Mouse (Mus musculus) heart, embryonic 13.5 days (tissue): ENCODE data around the gene Nicn1. TPM values are rescaled to one million over a fixed set of nuclear protein-coding genes. Genes with fewer than 3 reads are reported as not detected.
"Not testable (repeated sequence)": the region's sequence is repeated elsewhere in the genome, so short reads cannot be mapped to it uniquely, and the experiment has no call there.

ENCODE experiments used
- ATAC-seq: fragments of 200-750 bp; cut with Nextera tagmentation; 2 replicates; pipeline ENCODE4 v1.8.0; 2017; ENCODE audit warnings: moderate TSS enrichment; ENCODE audit not compliant: insufficient number of reproducible peaks, low FRiP score, low TSS enrichment; ENCODE audit errors: extremely low read depth
- H3K27ac ChIP-seq: fragments of 300-500 bp; sonication (generic); replicated peaks from 2 replicates; pipeline ENCODE4 v1.5.1; 2015; ENCODE audit warnings: moderate library complexity, mild to moderate bottlenecking, inconsistent platforms
- H3K27me3 ChIP-seq: fragments of 300-500 bp; sonication (generic); replicated peaks from 2 replicates; pipeline ENCODE4 v1.6.1; 2015; ENCODE audit warnings: mild to moderate bottlenecking, inconsistent platforms
- H3K36me3 ChIP-seq: fragments of 300-500 bp; sonication (generic); 2 replicates; pipeline ENCODE4 v1.6.1; 2015; ENCODE audit warnings: mild to moderate bottlenecking, inconsistent platforms
- H3K4me1 ChIP-seq: fragments of 300-500 bp; sonication (generic); 2 replicates; pipeline ENCODE4 v1.6.1; 2015; ENCODE audit warnings: inconsistent platforms
- H3K4me2 ChIP-seq: fragments of 300-500 bp; sonication (generic); 2 replicates; pipeline ENCODE4 v1.6.1; 2015; ENCODE audit warnings: inconsistent platforms, mild to moderate bottlenecking, moderate library complexity
- H3K4me3 ChIP-seq: fragments of 300-500 bp; sonication (generic); 2 replicates; pipeline ENCODE4 v1.5.1; 2015; ENCODE audit warnings: moderate library complexity, mild to moderate bottlenecking, inconsistent platforms
- H3K9ac ChIP-seq: fragments of 300-500 bp; sonication (generic); 2 replicates; pipeline ENCODE4 v1.6.1; 2015; ENCODE audit warnings: inconsistent platforms, mild to moderate bottlenecking, moderate library complexity
- H3K9me3 ChIP-seq: fragments of 300-500 bp; sonication (generic); 2 replicates; pipeline ENCODE4 v1.6.1; 2016; ENCODE audit warnings: inconsistent platforms
- WGBS: fragments of 180-500 bp; shearing (Covaris S2); methylation state at CpG from one replicate; pipeline ENCODE4 v1.1.7; 2015; ENCODE audit warnings: mixed read lengths; 5-methylcytosine and 5-hydroxymethylcytosine counted together
- polyA plus RNA-seq: library from polyadenylated mRNA; unstranded; fragments of >200 nt; fragmentation: Nextera tagmentation; extraction: Ambion mirVana; gene quantifications from 2 replicates; pipeline ENCODE4 v1.2.1, GENCODE M21; 2015

Nicn1 gene
- polyA plus RNA-seq, 1 experiment from 2014 or later, result 24.3 TPM

DNA sequence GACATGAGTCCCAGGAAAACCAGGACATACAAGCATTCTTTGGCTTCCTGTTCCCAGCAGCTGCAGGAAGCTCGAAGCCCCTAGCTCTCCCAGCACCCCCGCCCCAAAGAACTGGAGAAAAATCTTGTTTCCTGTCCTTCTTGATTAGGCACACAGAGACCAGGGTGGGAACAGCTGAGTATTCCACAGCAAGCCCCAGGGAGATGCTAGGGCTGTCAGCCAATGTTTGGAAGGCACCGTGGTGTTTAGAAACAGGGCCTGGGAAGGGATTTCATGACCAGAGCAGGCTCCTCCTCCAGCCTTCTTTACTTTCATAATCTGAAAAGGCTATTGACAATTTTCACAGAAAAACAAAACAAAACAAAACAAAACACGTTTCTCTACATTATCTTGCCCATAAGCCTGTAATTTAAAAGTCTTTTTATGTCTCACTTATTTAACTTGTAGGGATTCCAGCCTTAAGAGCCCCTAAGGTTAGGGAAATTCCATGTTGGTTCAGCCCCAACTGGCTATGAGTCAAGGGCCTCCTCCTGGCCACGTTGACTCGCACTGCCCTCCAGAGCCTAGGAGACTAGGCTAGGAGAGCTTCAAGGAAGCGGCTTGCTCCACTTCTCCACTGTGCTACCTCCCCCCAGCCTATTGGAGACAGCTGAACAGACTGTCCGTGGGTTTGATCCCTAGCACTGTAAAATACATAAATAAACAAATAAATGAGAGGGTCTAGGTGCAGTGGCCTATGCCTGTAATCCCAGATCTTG lies 10.0 kb upstream of the Nicn1 start:
- 0 out of 2 replicates have a peak overlapping the region, but pooled peaks have one; percentile 5 for H3K4me2 ChIP-seq
- H3K36me3 ChIP-seq, result no peaks in the 10 kb centered on the region
- no peak overlapping the region for H3K4me3 ChIP-seq
- H3K27me3 ChIP-seq, result no peaks in the 10 kb centered on the region
- WGBS, result 23% methylated on average over 8 of the region's 8 CpGs
- H3K9ac ChIP-seq, result 0 out of 2 replicates have a peak overlapping the region, but pooled peaks have one; percentile 0
- peaks cover 15% of the 10 kb centered on the region for H3K4me1 ChIP-seq
- peak overlapping the region; percentile 72 for H3K27ac ChIP-seq
- H3K9me3 ChIP-seq, result no peaks in the 10 kb centered on the region
- ATAC-seq, result no peak

DNA sequence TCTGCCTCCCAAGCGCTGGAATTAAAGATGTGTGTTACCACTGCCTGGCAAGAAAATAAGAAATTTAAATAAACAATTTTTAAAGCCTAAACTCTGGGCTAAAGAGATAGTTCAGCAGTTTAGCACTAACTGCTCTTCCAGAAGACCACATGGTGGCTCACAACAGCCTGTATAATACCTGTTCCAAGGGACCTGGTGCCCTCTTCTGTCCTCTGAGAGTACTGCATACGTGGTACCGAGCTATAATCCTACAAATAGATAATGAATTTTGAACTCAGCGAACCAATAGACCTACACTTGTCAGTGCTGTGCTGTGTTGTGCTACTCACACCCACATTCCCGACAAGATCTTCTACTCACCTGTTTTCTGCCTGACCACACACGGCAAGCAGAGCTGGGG lies 5.8 kb upstream of the Nicn1 start:
- H3K9me3 ChIP-seq, result no peaks in the 10 kb centered on the region
- H3K4me2 ChIP-seq, result no peak overlapping the region
- 7% methylated on average over 6 of the region's 6 CpGs for WGBS
- no peak for ATAC-seq
- H3K36me3 ChIP-seq, result no peaks in the 10 kb centered on the region
- peaks cover 11% of the 10 kb centered on the region for H3K4me1 ChIP-seq
- H3K9ac ChIP-seq, result no peak overlapping the region
- H3K27ac ChIP-seq, result no peak overlapping the region
- H3K27me3 ChIP-seq, result no peaks in the 10 kb centered on the region
- no peak overlapping the region for H3K4me3 ChIP-seq

DNA sequence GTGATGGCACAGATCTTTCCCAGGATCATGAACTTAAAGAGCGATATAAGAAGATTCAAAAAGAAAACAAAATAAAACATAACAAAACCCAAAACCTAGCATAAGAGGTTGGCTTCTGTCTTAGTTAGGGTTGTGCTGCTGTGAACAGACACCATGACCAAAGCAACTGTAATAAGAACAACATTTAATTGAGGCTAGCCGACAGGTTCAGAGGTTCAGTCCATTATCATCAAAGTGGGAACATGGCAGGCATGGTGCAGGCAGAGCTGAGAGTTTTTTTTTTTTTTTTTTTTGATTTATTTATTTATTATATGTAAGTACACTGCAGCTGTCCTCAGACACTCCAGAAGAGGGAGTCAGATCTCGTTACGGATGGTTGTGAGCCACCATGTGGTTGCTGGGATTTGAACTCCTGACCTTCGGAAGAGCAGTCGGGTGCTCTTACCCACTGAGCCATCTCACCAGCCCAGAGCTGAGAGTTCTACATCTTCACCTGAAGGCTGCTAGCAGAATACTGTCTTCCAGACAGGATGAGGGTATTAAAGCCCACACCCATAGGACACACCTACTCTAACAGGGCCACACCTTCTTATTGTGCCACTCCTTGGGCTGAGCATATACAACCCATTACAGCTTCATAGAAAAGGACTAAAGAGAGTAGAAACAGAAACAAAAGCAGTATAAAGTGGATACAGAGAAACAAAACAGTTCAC lies 2.5 kb upstream of the Nicn1 start:
- 76% methylated on average over 6 of the region's 6 CpGs for WGBS
- not testable (repeated sequence) for H3K4me3 ChIP-seq, H3K4me1 ChIP-seq, ATAC-seq, H3K9me3 ChIP-seq, H3K36me3 ChIP-seq, H3K27ac ChIP-seq, H3K4me2 ChIP-seq, H3K27me3 ChIP-seq, H3K9ac ChIP-seq

DNA sequence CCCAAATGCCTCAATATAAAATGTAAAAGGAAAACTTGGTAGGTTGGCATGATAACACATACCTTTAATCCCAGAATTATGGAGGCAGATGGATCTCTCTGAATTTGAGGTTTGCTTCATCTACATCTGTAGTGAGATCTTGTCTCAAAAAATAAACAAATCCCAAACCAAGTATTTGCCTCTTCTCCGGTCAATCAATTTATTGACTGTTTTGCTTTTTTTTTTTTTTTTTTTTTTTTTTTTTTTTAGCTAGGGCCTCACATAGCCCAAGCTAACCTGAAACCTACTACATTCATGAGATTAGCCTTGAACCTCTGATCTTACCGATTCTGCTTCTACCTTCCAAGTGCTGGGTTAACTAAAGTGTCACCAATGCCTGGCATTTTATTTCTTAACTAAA lies 882 bp upstream of the Nicn1 start:
- Histone ChIP-seq H3K9ac (peak overlapping the region; percentile 81; the same call in 1 of the 2 replicates), H3K36me3 (0 out of 2 replicates have a peak, but pooled peaks cover 8% of the 10 kb centered on the region), H3K4me3 (peak overlapping the region; percentile 63; the same call in 1 of the 2 replicates), H3K27ac (no peak overlapping the region), H3K4me1 (peaks cover 8% of the 10 kb centered on the region), H3K9me3 (no peaks in the 10 kb centered on the region), H3K27me3 (no peaks in the 10 kb centered on the region), H3K4me2 (peak overlapping the region; percentile 72)
- 59% methylated on average over 2 of the region's 2 CpGs for WGBS
- ATAC-seq, result no peak

DNA sequence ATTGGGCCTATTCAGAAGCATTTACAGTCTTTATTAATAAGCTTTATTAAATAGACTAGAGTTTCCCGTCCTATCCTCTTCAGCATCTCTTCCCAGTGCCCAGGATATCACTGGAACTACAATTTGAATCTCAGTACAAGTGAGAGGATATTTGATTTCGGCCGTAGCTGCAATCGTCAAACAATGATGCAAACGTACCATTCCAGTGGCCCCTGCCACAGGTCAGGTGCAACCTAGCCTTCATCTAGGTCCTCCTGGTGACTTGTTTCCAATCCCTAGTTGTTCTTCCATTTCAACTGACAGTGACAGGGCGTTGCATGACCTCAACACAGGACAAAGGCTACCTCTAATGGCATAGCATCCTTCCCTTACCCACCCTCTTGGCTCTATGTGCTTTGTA lies 544 bp downstream of the Nicn1 start:
- H3K4me1 ChIP-seq, result peaks cover 8% of the 10 kb centered on the region
- H3K9me3 ChIP-seq, result no peaks in the 10 kb centered on the region
- peaks cover 17% of the 10 kb centered on the region; the same call in 1 of the 2 replicates for H3K36me3 ChIP-seq
- no peaks in the 10 kb centered on the region for H3K27me3 ChIP-seq
- peak overlapping the region; percentile 46 for H3K27ac ChIP-seq
- ATAC-seq, result no peak
- 44% methylated on average over 6 of the region's 6 CpGs for WGBS
- peak overlapping the region; percentile 72 for H3K4me2 ChIP-seq
- H3K4me3 ChIP-seq, result peak overlapping the region; percentile 63
- peak overlapping the region; percentile 77 for H3K9ac ChIP-seq

DNA sequence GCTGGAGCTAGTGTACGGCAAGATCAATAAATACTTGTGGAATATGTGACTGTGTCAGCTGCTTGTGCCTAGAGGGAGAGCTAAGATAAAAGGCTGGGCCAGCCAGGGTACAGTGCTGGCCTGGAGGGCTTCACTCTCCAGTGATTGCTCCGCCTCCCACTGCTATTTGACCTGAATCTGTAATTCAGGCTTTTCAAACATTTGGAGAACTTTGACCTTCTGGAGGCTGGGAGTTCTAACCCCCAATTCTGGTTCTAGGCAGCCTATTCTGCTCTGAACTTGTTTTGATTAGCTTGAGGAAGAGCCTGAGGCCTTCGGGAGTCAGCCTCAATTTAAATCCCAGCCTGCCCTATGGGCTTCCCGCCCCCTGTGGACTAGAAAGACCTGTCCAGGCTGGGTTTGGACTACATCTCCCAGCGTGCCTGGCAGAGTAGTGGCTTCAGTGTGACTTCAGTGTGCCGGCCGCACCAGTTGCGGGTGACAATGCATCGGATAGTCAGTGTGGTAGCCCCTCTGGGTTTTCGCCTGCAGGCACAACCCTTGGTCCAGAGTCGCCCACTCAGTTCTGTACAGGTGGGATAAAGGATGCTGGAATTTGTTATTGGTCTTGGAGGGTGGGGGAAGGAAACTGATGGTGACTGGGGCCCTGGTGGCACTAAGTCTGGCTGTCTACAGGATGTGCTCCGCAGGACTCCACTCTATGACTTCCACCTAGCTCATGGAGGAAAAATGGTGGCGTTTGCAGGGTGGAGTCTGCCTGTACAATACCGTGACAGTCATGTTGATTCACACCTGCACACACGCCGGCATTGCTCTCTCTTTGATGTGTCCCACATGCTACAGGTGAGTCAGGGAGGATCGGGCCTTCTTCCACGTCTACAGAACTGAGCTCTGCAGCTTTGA lies 6.5 kb downstream of the Nicn1 start, which contains the start of gene Amt:
Amt (plus strand) TSS at position 401 of the 903 bp plus-strand sequence.
- Histone ChIP-seq H3K27ac (peak within 1 kb of the TSS; percentile 45), H3K4me3 (peak within 1 kb of the TSS; percentile 46), H3K4me1 (peaks cover 18% of the 10 kb centered on the region), H3K27me3 (no peaks in the 10 kb centered on the region), H3K36me3 (peaks cover 23% of the 10 kb centered on the region; the same call in 1 of the 2 replicates), H3K4me2 (peak within 1 kb of the TSS; percentile 63), H3K9me3 (no peaks in the 10 kb centered on the region), H3K9ac (peak within 1 kb of the TSS; percentile 68)
- 31% methylated on average over 18 of the region's 18 CpGs for WGBS
- ATAC-seq, result no peak

DNA sequence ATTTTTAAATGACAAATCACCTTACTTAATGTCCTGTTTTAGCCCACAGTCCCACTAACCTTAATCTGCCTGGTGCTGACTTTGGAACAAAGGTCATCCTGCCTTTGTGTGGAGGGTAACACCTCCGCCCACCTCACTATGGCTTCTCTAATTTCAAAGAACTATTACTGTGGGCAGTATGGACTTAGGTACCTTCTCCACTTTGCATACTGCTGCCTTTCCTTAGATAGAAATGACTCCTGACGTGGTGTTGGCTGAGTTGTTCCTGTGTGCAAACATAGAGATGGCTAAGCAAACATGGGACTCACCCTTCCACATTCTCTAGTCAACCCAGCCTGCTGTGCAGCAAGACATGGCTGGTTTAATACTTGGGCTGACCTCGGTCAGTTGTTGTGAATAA lies 11.6 kb downstream of the Nicn1 start:
- H3K36me3 ChIP-seq, result peaks cover 33% of the 10 kb centered on the region

DNA sequence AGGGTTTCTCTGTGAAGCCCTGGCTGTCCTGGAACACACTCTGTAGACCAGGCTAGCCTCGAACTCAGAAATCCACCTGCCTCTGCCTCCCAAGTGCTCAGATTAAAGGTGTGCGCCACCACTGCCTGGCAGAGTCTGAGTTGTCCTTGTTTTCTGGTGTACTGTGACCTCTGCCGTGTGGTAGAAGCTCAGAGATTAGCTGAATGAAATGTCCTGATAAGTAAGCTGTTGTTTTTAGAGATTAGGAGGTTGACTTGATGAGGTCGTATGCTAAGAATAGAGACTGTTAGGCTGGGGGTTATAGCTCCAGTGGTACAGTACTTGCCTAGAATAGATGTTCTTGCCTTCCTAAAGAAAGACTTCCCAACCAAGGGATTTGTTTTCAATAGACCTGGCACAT lies 14.5 kb downstream of the Nicn1 start:
- 38% methylated on average over 4 of the region's 4 CpGs for WGBS
- no peaks in the 10 kb centered on the region for H3K27me3 ChIP-seq
- H3K27ac ChIP-seq, result peak overlapping the region; percentile 100
- peak overlapping the region; percentile 77 for H3K4me3 ChIP-seq
- H3K4me1 ChIP-seq, result peaks cover 37% of the 10 kb centered on the region
- peaks cover 33% of the 10 kb centered on the region for H3K36me3 ChIP-seq
- no peak for ATAC-seq
- H3K9ac ChIP-seq, result peak overlapping the region; percentile 95
- H3K9me3 ChIP-seq, result no peaks in the 10 kb centered on the region
- peak overlapping the region; percentile 86 for H3K4me2 ChIP-seq

More for the DNA sequence above, 11.6 kb downstream of the Nicn1 start:
- peaks cover 23% of the 10 kb centered on the region for H3K4me1 ChIP-seq
- H3K4me2 ChIP-seq, result no peak overlapping the region
- H3K9ac ChIP-seq, result no peak overlapping the region
- 72% methylated on average over 3 of the region's 3 CpGs for WGBS
- no peak for ATAC-seq
- no peak overlapping the region for H3K4me3 ChIP-seq
- no peak overlapping the region for H3K27ac ChIP-seq
- H3K9me3 ChIP-seq, result no peaks in the 10 kb centered on the region
- no peaks in the 10 kb centered on the region for H3K27me3 ChIP-seq

DNA sequence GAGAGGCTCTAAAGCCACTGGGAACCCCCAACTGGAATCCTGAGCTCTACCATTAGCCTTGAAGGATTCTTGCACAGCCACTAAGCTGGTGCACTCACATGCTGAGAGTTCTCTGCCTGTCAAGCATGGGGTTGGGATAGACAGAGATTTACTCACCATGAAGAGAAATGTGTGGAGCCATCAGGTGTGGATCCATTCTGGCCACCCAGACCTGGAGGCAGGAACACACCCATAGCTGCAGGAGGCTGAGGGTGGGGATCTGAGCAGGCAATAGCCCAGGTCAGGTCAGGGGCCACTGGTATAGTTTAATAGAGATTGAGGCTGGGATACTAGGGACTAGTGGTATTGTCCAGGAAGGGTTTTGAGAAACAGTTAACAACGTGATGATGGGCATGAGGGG lies 14.9 kb downstream of the Nicn1 start:
- H3K4me1 ChIP-seq, result peaks cover 42% of the 10 kb centered on the region
- H3K4me3 ChIP-seq, result peak overlapping the region; percentile 77
- peaks cover 33% of the 10 kb centered on the region for H3K36me3 ChIP-seq
- WGBS, result 0% methylated on average over 1 of the region's 1 CpGs
- H3K27me3 ChIP-seq, result no peaks in the 10 kb centered on the region
- H3K9me3 ChIP-seq, result no peaks in the 10 kb centered on the region
- peak overlapping the region; percentile 100 for H3K27ac ChIP-seq
- H3K4me2 ChIP-seq, result peak overlapping the region; percentile 86
- peak overlapping the region; percentile 95 for H3K9ac ChIP-seq
- no peak for ATAC-seq

DNA sequence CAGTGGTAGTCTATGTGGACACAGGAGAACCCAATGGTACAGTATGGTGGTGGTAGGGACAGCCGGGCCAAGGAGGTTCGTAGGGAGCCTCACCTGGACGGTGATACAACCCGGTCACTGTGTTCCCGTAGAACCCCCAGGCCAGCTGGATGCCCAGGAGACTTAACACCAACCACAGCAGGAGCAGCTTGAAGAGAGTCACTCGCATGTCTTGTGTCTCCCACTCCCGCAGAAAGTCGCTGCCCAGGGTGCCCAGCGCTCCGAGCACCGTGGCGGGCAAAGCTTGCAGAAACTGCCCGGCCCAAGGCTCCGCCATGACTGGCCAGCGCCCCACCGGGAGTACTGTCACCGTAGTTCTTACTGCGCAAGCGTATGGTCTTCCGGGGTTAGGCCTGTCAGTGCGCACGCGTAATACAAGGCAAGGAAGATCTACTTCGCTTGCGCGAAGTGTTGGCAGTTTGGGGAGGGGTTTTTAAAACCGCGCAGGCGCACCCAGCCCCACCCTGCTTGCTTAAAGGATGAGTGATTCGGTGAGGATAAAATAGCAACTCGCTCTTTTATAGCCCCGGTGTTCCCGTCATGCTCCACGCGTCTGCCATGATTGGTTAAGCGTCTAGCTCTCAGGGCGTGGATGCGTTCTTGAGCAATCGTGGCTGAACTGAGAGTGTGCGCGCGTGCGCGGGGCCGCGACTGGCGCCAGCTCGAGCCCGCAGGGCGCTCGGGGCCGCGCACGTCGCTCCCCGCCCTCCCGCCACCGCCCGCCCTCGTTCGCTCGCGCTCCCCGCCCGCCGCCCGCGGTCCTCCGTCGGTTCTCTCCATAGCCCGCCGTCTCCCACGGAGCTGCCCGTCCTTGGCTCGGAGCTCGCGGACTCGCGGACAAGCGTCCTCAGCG lies 15.6 kb downstream of the Nicn1 start, which contains the start of the genes Rhoa and Tcta:
Rhoa (plus strand) TSS at position 501 of the 892 bp plus-strand sequence.
Tcta (minus strand) TSS at position 532 of the 892 bp plus-strand sequence.
- H3K27me3 ChIP-seq, result no peaks in the 10 kb centered on the region
- peak within 1 kb of the TSS; percentile 77 for H3K4me3 ChIP-seq
- ATAC-seq, result peak; percentile 89
- peak within 1 kb of the TSS; percentile 92 for H3K4me2 ChIP-seq
- H3K4me1 ChIP-seq, result peaks cover 49% of the 10 kb centered on the region
- under 1% methylated on average over 81 of the region's 81 CpGs for WGBS
- peak within 1 kb of the TSS; percentile 95 for H3K9ac ChIP-seq
- H3K27ac ChIP-seq, result peak within 1 kb of the TSS; percentile 100
- no peaks in the 10 kb centered on the region for H3K9me3 ChIP-seq
- H3K36me3 ChIP-seq, result peaks cover 33% of the 10 kb centered on the region
